Mouse (Mus musculus) hindbrain, embryonic 16.5 days (tissue): ENCODE measurements around the gene I0C0044D17Rik. TPM values are rescaled to one million over a fixed set of nuclear protein-coding genes. Genes with fewer than 3 reads are reported as not detected.
"Not testable (repeated sequence)": the region's sequence is repeated elsewhere in the genome, so short reads cannot be mapped to it uniquely, and the experiment has no call there.

Experiments
- ATAC-seq: fragments of 200-750 bp; cut with Nextera tagmentation; 2 replicates; pipeline ENCODE4 v1.8.0; 2017; ENCODE audit warnings: moderate TSS enrichment, moderate library complexity
- H3K27ac ChIP-seq: fragments of 300-500 bp; sonication (generic); 2 replicates; pipeline ENCODE4 v1.5.1; 2014; ENCODE audit warnings: low read depth, mild to moderate bottlenecking, control low read depth, low read length, moderate library complexity
- H3K27me3 ChIP-seq: fragments of 300-500 bp; sonication (generic); replicated peaks from 2 replicates; pipeline ENCODE4 v1.6.1; 2014; ENCODE audit warnings: low read length; ENCODE audit not compliant: control insufficient read depth, insufficient read depth
- H3K36me3 ChIP-seq: fragments of 300-500 bp; sonication (generic); 2 replicates; pipeline ENCODE4 v1.6.1; 2014; ENCODE audit warnings: mild to moderate bottlenecking, low read length, moderate library complexity, mixed read lengths; ENCODE audit not compliant: control insufficient read depth, insufficient read depth
- H3K4me1 ChIP-seq: fragments of 300-500 bp; sonication (generic); 2 replicates; pipeline ENCODE4 v1.6.1; 2014; ENCODE audit warnings: low read depth, low read length; ENCODE audit not compliant: control insufficient read depth, insufficient read depth
- H3K4me2 ChIP-seq: fragments of 300-500 bp; sonication (generic); 2 replicates; pipeline ENCODE4 v1.6.1; 2014; ENCODE audit warnings: mild to moderate bottlenecking, low read length, control low read depth, moderate library complexity
- H3K4me3 ChIP-seq: fragments of 300-500 bp; sonication (generic); 2 replicates; pipeline ENCODE4 v1.5.1; 2014; ENCODE audit warnings: mild to moderate bottlenecking, low read length, control low read depth, moderate library complexity
- H3K9ac ChIP-seq: fragments of 300-500 bp; sonication (generic); 2 replicates; pipeline ENCODE4 v1.6.1; 2014; ENCODE audit warnings: low read depth, mild to moderate bottlenecking, control low read depth, low read length, moderate library complexity
- H3K9me3 ChIP-seq: fragments of 300-500 bp; sonication (generic); 2 replicates; pipeline ENCODE4 v1.6.1; 2014; ENCODE audit warnings: mild to moderate bottlenecking, low read length, moderate library complexity; ENCODE audit not compliant: control insufficient read depth
- WGBS: fragments of 180-500 bp; shearing (Covaris S2); extraction: QIAGEN DNeasy Blood & Tissue Kit; methylation state at CpG from one replicate; pipeline ENCODE4 v1.1.7; 2014; 5-methylcytosine and 5-hydroxymethylcytosine counted together
- polyA plus RNA-seq: library from polyadenylated mRNA; unstranded; fragments of >200 nt; fragmentation: Nextera tagmentation; extraction: Ambion mirVana; gene quantifications from 2 replicates; pipeline ENCODE4 v1.2.1, GENCODE M21; 2015

Gene I0C0044D17Rik
- polyA plus RNA-seq, 1 experiment from 2014 or later: not detected

GRCm38 (mm10) chr4:98847120-98847885 is 23.7 kb upstream of the I0C0044D17Rik start:
- Histone ChIP-seq H3K9ac (no peak overlapping the region), H3K4me2 (no peak overlapping the region), H3K4me3 (no peak overlapping the region), H3K27me3 (no peaks in the 10 kb centered on the region), H3K27ac (no peak overlapping the region), H3K4me1 (no peaks in the 10 kb centered on the region), H3K36me3 (no peaks in the 10 kb centered on the region), H3K9me3 (no peaks in the 10 kb centered on the region)
- WGBS: 78% methylated on average over 6 of the region's 6 CpGs
- no peak for ATAC-seq

- no peak overlapping the region for H3K4me2 ChIP-seq
- no peak overlapping the region for H3K9ac ChIP-seq
- no peak overlapping the region for H3K4me3 ChIP-seq
- WGBS: 51% methylated on average over 3 of the region's 3 CpGs
- no peaks in the 10 kb centered on the region for H3K9me3 ChIP-seq
- no peaks in the 10 kb centered on the region for H3K36me3 ChIP-seq
- H3K27me3 ChIP-seq: no peaks in the 10 kb centered on the region
- H3K27ac ChIP-seq: no peak overlapping the region
- ATAC-seq: no peak
- H3K4me1 ChIP-seq: no peaks in the 10 kb centered on the region
These were observed 22.8 kb upstream of the I0C0044D17Rik start for GRCm38 (mm10) chr4:98846396-98846795.

GRCm38 (mm10) chr4:98845687-98846125 is 22.1 kb upstream of the I0C0044D17Rik start:
- Histone ChIP-seq H3K9me3 (no peaks in the 10 kb centered on the region), H3K36me3 (no peaks in the 10 kb centered on the region), H3K4me2 (no peak overlapping the region), H3K27me3 (no peaks in the 10 kb centered on the region), H3K9ac (no peak overlapping the region), H3K4me1 (no peaks in the 10 kb centered on the region), H3K27ac (no peak overlapping the region), H3K4me3 (no peak overlapping the region)
- WGBS: 74% methylated on average over 8 of the region's 8 CpGs
- no peak for ATAC-seq

GRCm38 (mm10) chr4:98845201-98845600 is 21.6 kb upstream of the I0C0044D17Rik start:
- Histone ChIP-seq H3K27me3 (no peaks in the 10 kb centered on the region), H3K4me3 (no peak overlapping the region), H3K4me2 (no peak overlapping the region), H3K27ac (no peak overlapping the region), H3K36me3 (no peaks in the 10 kb centered on the region), H3K4me1 (no peaks in the 10 kb centered on the region), H3K9ac (no peak overlapping the region), H3K9me3 (no peaks in the 10 kb centered on the region)
- ATAC-seq: no peak
- 83% methylated on average over 4 of the region's 4 CpGs for WGBS

- Histone ChIP-seq H3K27ac (no peak overlapping the region), H3K9me3 (no peaks in the 10 kb centered on the region), H3K27me3 (no peaks in the 10 kb centered on the region), H3K9ac (no peak overlapping the region), H3K4me2 (no peak overlapping the region), H3K36me3 (no peaks in the 10 kb centered on the region), H3K4me1 (no peaks in the 10 kb centered on the region), H3K4me3 (no peak overlapping the region)
- 79% methylated on average over 7 of the region's 7 CpGs for WGBS
- ATAC-seq: no peak
These were observed 20.4 kb upstream of the I0C0044D17Rik start for GRCm38 (mm10) chr4:98843906-98844597.

- ATAC-seq, H3K4me3 ChIP-seq, H3K4me1 ChIP-seq, H3K27me3 ChIP-seq, H3K9me3 ChIP-seq, H3K4me2 ChIP-seq, H3K36me3 ChIP-seq, H3K27ac ChIP-seq, H3K9ac ChIP-seq: not testable (repeated sequence)
- 68% methylated on average over 6 of the region's 6 CpGs for WGBS
These were observed 17.6 kb upstream of the I0C0044D17Rik start for GRCm38 (mm10) chr4:98841251-98841650.

- WGBS: 15% methylated on average over 6 of the region's 6 CpGs
- H3K36me3 ChIP-seq: no peaks in the 10 kb centered on the region
- ATAC-seq: no peak
These were observed 16.9 kb upstream of the I0C0044D17Rik start for GRCm38 (mm10) chr4:98840526-98840925.

GRCm38 (mm10) chr4:98838913-98839312 is 15.3 kb upstream of the I0C0044D17Rik start:
- no peaks in the 10 kb centered on the region for H3K4me1 ChIP-seq
- no peak overlapping the region for H3K9ac ChIP-seq
- H3K4me2 ChIP-seq: no peak overlapping the region
- no peak overlapping the region for H3K27ac ChIP-seq
- 89% methylated on average over 4 of the region's 4 CpGs for WGBS
- no peaks in the 10 kb centered on the region for H3K27me3 ChIP-seq
- no peaks in the 10 kb centered on the region for H3K36me3 ChIP-seq
- ATAC-seq: no peak
- H3K4me3 ChIP-seq: no peak overlapping the region
- H3K9me3 ChIP-seq: no peaks in the 10 kb centered on the region

More at GRCm38 (mm10) chr4:98840526-98840925, 16.9 kb upstream of the I0C0044D17Rik start:
- H3K27me3 ChIP-seq: no peaks in the 10 kb centered on the region
- H3K4me2 ChIP-seq: no peak overlapping the region
- no peak overlapping the region for H3K9ac ChIP-seq
- no peaks in the 10 kb centered on the region for H3K9me3 ChIP-seq
- no peaks in the 10 kb centered on the region for H3K4me1 ChIP-seq
- no peak overlapping the region for H3K4me3 ChIP-seq
- no peak overlapping the region for H3K27ac ChIP-seq

GRCm38 (mm10) chr4:98837715-98838505 is 14.3 kb upstream of the I0C0044D17Rik start:
- no peak overlapping the region for H3K4me2 ChIP-seq
- no peak overlapping the region for H3K9ac ChIP-seq
- H3K36me3 ChIP-seq: no peaks in the 10 kb centered on the region
- H3K4me1 ChIP-seq: no peaks in the 10 kb centered on the region
- H3K27me3 ChIP-seq: no peaks in the 10 kb centered on the region
- WGBS: 94% methylated on average over 16 of the region's 16 CpGs
- H3K4me3 ChIP-seq: no peak overlapping the region
- no peaks in the 10 kb centered on the region for H3K9me3 ChIP-seq
- H3K27ac ChIP-seq: no peak overlapping the region
- no peak for ATAC-seq
